Mouse (Mus musculus): ENCODE measurements around the gene Slc6a5. TPM values are rescaled to one million over a fixed set of nuclear protein-coding genes. Genes with fewer than 3 reads are reported as not detected.

Gene Slc6a5
- polyA plus RNA-seq (2015; fragmentation: Nextera tagmentation; extraction: Ambion mirVana) = not detected in 2 replicates

GRCm38 (mm10) chr7:49909850-49910249 lies at the start of gene Slc6a5:
Gene Slc6a5 (plus strand): TSS chr7:49910146.

GRCm38 (mm10) chr7:49974841-49975440 lies 65.0 kb downstream of the Slc6a5 start, which contains the start of gene Nell1:
Gene Nell1 (plus strand): TSS chr7:49974864.

Other genes with a start within 250 kb of the Slc6a5 start
- gene Htatip2, start 151.0 kb upstream of the Slc6a5 start, polyA plus RNA-seq (2015; fragmentation: Nextera tagmentation; extraction: Ambion mirVana) = 3.8 and 6.4 TPM in 2 replicates
- gene Prmt3, start 131.8 kb upstream of the Slc6a5 start, polyA plus RNA-seq (2015; fragmentation: Nextera tagmentation; extraction: Ambion mirVana) = 18.0 TPM in 2 replicates
- gene Nell1, start 64.7 kb downstream of the Slc6a5 start, polyA plus RNA-seq (2015; fragmentation: Nextera tagmentation; extraction: Ambion mirVana) = 0.77 and 1.5 TPM in 2 replicates